Mouse (Mus musculus): ENCODE data around the gene Dlg1.

Dlg1 gene

DNA sequence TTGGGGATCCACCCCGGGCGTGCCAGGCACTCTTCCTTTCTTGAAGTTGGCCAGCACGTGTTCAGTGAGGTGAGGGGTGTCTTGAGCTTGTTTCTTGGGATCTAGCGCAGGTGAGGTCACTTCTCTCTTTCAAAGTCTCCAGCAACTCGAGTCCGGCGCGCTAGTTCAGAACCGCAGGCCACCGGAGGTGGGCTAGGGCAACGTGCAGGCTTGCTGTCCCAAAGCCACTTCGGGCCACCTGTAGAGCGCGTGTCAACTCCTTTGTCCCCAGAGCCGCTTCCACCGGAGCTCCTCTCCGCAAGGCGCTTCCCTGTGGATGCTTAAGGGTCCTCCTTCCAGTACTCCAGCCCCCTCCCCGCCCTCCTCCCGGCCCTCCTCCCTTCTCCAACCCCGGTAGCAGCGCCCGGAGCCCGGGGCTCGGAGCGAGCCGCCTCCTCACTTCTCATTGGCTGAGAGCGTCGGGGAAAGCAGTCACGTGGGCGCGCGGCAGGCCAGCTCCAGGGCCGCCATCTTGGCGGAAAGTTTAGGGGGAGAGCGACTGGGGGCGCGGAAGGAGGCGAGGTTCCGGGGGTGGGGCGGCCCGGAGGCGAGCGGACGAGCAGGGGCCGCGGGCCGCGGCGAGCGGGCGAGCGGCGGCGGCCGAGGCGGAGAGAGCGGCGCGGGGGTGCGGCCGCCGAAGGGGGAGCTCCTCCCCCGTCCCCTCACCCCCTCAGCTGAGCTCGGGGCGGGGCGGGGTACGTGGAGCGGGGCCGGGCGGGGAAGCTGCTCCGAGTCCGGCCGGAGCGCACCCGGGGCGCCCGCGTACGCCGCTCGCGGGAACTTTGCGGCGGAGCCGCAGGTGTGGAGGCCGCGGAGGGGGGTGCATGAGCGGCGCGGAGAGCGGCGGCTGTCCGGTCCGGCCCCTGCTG is at the start of gene Dlg1:
Dlg1 (plus strand) TSS at position 65 of the 908 bp plus-strand sequence.
- DNase-seq (ENCODE audit: low spot score) = peak; percentile 84

DNA sequence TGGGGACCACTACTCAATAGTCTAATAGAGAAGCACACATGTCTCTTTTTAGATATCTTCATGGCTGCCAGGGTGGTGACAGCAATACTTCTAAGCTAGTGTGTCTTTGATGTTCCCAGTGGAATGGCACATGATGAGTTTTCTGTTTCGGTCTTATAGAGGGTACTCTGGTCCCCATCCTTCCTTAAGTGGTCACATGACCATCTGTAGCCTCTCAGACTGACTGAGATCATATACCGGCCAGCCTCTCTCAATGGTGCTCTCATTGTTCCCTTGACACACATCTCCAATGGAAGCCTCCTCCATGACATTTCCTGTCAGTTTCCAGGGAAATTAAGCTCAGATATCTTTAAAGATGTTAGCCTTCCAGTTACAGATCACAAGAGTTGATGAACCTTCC is 46.9 kb upstream of the Dlg1 start:
- no peak for DNase-seq (ENCODE audit: low spot score)

DNA sequence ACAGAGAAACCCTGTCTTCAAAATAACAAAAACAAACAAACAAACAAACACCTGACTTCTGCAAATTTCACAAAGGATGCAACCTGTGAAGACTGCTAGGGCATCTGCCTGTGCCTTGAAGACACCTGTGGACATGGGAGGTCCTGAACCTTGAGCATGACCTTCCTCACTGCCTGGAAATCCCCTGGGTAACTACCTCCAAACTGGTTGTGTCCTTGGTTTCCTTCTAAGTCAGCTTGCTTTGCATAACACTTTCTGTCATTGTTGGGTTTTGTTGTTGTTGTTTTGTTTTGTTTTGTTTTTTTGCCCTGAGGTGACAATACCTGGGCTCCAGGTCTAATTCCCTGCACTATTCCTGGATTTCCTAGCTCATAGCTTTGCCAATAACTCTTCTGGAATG is 46.1 kb upstream of the Dlg1 start:
- DNase-seq (ENCODE audit: low spot score) = no peak

DNA sequence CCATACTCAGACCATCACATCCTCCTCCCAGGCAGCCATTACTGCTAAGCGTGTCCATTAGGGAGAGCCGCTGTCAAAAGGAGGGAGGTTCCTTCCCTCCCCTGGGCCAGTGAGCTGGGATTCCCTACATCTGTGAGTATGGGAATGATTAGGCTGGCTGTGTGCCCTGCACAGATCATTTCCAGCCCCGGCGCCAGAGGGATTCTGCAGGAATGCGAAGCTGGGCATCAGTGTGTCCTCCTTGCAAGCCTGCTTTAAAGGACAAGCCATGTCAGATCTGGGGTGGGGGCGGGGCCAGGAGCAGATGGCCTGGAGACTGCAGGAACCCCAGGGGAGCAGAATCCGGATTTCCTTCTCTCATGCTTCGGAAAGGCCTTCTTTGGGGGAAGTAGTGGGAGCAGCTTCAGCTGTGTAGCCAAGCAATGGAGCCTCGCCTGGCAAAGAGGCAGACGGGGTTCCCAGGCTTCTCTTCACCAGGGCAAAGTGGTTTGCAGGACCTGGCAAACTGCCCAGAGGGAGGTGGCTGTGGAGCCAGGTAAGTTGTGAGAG is 45.3 kb upstream of the Dlg1 start:
- DNase-seq (ENCODE audit: low spot score) = no peak

DNA sequence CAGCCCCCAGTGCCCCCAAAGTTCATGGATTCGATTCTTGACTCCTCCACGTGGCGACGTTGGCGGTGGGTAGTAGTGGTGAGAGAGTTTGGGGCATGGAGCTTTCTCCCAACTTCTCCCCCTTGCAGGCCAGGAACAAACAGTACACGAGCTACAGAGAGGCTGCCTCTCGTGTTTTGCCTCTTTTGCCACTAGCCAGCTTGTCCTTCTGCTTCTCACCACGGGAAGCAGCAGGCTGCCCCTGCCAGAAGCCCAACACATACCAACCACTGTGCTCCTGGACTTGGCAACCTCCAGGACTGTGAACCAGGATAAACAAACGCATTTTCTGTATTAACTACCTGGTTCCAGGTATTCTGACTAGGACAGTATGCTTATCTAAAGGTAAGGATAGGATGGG is 44.6 kb upstream of the Dlg1 start:
- DNase-seq (ENCODE audit: low spot score) = no peak

DNA sequence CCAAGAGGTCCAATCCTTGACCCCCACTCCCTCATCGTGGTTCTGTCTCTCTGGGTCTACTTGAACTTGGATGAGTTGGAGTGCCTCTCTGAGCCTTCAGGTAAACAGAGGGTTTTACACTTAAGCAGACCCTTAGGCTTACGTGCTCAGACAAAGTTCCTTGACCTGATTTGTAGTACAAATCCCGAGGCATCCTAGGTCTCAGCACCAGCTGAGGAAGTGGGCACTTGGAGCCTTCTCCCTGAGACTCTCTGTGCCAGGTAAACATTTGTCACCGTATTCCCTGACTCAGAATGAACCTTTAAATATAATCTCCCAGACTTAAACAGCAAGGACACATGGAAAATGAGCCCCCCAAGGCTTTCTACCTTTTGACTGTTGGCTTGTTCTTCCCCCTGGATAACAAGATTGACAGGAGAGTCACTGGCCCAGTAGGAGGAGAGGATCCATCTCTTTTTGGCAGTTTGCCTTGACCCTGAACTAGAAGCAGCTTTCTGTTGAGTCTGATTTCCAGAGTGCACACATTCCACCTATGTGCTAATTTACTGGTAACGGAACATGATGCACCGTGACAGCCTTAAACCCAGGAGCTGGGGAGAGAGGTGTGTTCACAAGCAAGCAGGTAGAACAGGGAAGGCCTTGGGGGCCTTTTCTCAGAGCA is 43.4 kb upstream of the Dlg1 start:
- no peak for DNase-seq (ENCODE audit: low spot score)

DNA sequence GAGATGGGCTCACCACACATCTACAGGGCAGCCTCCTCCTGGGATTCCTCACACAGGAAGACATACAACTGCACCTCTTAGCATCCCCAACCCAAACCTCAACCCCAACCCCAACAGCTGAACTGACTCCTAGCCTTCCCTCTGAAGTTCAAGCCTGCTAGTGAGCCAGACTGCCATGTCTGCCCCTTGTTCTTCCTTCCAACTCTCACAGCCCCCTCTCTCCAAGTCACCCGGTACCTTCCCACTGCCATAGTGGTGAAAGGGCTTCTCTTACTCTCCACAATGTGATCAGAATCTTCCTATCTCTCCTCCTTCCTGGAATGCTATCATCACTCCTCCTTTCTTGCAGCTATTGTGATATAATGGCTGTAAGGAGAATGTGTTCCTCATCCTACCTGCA is 40.9 kb upstream of the Dlg1 start:
- DNase-seq (ENCODE audit: low spot score) = no peak

DNA sequence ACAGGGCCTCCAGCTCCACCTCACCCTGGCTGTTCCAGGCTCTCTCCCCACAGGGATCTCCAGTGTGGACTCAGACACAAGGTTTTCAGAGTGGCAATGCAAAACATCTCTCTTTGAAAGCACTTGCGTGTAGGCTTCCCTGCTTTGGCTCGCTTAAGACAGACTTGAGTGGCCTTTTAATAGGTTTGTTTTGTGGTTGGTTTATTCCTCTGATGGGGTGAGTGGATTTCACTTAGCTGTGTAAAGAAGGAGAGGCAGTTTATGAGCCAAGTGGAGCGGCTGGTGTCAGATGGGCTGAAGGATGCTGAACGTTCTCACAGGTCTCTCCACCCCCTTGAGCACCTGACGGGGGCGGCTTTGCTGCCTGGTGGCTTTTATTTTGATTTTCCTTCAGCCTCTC is 40.1 kb upstream of the Dlg1 start:
- DNase-seq (ENCODE audit: low spot score) = no peak

DNA sequence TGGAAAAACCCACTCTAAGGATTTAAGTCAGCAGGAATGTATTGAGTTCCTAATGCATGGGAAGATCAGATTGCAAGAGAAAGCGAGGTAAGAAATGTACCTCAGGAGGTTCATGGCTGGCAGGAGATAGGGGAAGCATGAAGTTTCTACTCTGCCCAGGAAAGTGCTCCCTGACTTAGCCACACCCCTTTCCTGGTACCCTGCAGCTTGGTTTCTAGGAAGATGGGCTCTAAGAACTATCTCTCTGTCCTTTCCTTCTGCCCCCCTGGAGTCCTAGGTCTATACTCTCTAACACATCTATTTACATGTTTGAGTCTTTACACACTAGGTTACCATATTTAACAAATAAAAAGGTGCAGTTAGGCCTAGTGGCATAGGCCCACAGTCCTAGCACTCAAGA is 38.5 kb upstream of the Dlg1 start:
- DNase-seq (ENCODE audit: low spot score) = peak; percentile 74

DNA sequence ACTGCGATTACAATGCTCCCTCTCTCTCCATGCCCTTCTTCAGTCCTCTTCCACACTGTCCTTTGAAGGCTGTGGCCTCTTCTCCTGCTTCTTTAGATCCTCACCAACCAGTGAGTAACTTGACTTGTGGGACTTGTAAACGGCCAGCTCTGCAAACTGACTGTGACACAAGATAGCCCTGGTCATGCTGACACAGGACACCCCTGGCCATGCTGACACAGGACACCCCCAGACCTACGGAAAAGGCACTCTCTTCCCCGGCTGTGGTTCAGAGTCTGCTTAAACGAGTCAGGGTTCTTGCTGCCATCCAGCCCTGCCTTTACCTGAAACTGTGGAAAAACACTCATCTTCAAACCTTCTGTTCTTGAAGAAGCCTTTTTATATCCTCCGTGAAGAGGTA is 36.9 kb upstream of the Dlg1 start:
- DNase-seq (ENCODE audit: low spot score) = no peak

DNA sequence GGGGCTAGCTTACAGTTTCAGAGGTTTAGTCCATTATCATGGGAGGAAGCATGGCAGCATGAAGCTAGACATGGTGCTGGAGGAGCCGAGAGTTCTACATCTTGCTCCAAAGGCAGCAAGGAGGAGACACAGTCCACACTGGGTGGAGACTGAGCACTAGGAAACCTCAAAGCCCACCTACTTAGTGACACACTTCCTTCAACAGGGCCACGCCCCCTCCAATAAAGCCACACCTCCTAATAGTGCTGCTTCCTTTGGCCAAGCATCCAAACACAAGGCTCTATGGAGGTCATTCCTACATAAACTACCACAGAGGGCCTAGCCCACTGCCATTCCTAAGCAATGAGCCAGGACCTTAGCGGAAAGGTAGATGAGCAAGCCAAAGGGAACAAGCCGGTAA is 32.9 kb upstream of the Dlg1 start:
- no peak for DNase-seq (ENCODE audit: low spot score)

DNA sequence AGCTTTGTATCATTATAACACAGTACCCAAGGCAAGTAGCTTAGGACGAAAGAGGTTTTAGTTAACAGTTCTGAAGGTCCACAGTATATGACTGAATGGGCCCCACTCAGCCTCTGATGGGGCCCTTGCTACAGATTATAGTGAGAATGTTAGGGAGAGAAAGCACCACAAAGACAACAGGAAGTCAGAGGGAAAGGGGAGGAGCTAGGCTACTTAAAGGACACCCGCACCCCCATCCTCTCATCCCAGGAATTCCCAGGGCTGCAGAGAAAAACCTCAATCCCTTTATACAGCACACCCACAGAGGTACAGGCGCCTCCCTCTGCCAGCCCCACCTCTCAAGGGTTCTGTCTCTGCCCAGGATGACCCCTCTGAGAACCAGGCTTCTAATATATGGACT is 32.2 kb upstream of the Dlg1 start:
- no peak for DNase-seq (ENCODE audit: low spot score)

DNA sequence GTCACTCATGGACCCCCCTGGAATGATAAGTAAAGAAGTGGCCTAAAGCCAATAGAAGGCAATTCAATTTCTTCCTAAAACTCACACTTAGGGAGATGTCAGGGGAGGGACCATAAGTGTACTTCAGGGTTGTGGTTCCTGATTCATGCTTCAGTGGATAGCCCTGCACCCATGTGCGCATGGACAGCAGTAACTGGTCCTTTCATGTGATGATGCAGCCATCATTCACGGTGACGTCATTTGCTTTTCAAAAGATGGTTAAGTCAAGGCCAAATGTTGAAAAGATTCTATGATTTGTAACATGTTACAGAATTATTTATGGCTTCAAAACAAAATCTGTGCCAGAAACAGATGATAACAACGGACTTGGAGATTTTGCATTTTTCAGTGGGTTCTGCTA is 28.9 kb upstream of the Dlg1 start:
- no peak for DNase-seq (ENCODE audit: low spot score)

DNA sequence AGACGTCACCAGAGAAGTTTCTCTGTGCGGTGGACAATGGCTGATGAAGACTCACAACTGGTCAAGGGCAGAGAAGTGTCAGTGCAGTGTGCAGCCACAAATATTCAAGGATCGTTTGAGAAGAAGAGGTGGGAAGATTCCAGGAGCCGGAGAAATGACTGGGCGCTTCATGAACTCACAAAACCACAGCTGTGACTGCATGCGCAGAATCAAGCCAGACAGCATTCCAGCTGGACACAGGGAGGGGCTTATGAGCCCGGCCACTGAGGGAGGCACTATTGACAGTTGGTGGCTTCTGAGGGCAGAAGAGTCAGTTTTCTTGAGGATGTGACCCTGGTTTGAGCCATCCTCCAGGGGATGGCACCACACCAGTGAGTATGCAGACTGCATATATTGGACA is 24.9 kb upstream of the Dlg1 start:
- no peak for DNase-seq (ENCODE audit: low spot score)

DNA sequence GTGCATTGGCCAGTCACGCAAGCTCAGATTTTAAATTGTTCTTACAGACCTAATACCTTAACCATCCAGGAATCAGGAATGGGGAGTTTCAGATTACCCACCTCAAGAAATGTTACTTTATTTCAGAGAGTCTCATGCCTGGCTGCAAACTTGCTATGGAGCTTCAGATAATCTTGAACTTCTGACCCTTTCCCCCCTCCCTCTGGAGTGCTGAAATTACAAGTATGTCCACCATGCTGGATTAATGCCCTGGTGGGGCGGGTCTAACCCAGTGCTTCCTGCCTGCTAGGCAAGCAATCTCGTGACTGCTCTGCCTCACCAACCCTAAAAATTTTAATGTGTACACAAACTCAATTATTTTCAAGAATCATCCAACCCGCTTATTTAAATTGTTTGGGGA is 23.3 kb upstream of the Dlg1 start:
- no peak for DNase-seq (ENCODE audit: low spot score)

DNA sequence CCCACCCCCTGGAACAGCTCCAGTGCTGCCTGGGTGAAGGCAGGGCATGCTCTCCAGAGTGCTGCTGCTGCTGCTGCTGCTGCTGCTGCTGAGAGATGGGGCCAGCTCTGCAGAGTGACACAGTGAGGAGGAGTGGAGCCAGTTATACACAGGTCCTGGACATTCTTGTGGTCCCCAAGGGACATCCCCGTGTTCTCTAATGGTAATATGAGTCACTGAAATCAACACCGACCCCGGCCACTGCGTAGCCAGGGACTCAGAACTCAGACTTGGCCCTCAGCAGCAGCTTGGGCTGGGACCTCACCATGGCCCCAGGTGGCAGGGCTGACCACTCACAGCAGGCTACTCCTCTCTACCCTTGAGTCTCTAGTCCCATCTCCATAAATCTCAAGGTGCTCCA is 21.5 kb upstream of the Dlg1 start:
- DNase-seq (ENCODE audit: low spot score) = no peak

DNA sequence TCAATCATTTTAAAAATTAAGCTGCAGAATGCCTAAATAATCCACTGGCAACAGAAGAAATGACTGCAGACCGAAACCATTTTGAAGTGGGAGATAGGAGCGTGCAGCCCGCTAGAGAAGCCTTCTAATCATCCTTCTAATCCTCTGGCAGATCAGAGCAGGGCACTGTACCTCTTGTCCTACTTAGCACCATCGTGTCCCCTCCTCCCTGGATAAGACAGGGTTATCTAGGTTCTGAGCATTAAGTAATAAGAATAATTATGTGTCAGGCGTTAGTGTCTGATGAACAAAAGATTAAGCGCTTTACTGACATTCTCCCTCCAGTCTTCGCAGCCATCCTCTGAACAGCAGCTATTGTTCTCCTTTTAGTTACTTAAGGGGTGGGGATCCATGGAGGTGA is 16.0 kb upstream of the Dlg1 start:
- DNase-seq (ENCODE audit: low spot score) = no peak

DNA sequence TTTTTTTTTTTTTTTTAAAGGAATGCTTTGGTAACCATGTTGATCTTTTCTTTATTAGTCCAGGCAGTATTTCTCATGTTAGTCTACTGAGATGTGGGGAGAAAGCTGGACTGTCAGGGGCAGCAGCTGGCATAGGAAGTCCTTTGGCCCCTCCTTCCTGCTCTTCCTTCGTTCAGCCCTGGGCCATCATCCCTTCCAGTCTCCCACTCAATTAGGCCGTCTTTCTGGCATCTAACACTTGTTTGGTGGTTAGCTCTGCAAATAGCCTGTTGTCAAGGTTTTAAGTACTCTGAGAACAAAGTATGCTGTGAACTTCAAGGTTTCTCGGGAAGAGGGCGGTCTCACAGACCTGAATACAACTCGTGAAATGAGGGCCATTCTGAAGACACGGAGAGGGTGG is 12.5 kb upstream of the Dlg1 start:
- no peak for DNase-seq (ENCODE audit: low spot score)

DNA sequence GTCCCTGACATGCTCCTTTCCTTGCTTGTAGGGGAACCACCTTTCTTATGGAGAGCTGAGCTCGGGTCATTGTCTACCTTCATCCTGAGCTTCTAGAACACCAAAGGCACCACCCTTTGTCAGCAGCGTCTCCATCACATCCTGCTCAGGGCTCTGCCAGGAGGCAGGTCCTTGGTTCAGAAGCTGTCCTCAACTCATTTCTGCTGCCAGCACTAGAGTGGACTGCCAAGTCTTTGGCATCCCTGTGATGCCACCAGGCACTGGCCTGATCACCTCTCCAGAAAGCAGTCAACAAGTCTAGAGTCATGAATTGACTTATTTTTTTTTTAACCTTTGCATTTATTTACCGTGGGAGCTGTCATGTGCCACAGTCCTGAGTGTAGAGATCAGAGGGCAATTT is 11.7 kb upstream of the Dlg1 start:
- DNase-seq (ENCODE audit: low spot score) = no peak

DNA sequence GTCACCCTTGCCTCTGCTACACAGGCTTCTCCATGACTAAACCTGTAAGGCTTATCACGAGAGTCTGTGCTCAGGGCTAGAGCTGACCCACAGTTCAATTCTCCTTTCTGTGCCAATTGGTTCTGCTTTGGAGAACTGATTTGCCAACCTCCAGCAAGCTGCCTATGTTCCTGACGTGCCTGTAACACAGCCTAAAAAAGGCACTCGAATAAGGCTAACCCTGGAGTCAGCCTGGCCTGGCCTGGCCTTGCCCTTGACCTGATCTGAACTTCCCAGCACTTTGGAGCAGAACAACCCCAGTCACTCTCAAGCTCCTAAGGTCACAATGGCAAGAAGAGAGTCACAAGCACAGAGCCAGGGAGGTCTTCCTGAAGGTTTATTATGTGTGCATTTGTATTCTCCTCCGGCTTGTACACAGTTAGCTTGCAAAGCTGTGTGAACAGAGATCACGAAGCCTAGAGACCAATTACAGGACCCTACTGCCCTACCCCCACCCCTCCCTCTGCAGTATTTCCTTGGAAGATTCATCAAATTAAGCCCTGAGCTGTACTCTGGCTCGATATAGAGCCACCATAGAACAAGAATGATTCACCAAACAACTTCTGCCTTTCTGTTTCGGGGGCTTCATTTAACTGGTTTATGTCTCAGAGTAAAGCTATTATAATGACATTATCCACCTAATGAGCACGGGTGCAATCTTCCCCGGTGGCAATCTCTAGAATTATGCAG is 11.0 kb upstream of the Dlg1 start:
- DNase-seq (ENCODE audit: low spot score) = no peak

DNA sequence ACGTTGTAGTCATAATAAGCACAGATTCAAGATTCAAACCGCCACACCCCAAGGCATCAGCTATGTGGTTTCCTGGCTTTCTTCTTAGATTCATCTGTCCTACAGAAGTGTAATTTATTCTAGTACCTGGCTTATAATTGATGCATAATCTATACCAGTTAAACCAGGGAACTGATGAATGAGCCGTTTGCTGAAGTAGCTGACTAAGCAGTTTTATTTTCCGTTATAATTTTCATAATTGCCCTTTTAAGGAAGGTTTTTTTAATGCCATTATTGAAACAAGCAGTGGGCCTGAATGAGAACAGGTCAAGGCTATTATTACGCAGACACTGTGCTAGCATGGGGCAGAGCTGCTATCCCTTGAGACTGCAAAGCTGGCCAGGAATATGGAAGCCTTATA is 9.6 kb upstream of the Dlg1 start:
- no peak for DNase-seq (ENCODE audit: low spot score)

DNA sequence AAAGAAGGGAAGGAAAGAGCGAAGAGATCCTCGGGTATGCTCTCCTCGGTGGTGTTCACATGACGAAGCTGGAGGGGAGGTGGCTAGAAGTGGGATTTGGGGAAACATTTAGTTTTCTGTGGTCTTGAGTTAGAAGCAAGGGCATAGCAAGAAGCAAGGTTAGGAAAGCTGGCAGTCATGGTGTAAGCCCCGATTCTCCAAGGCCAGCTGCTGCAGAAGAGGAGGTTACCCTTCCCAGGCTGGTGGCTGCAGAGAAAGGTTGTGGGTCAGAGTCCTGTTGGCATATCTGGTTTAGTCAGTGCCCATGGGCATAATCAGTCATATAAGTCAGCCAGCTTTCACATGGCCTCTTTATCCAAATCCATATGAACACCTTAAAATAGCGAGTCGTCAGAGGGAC is 9.2 kb upstream of the Dlg1 start:
- DNase-seq (ENCODE audit: low spot score) = no peak

DNA sequence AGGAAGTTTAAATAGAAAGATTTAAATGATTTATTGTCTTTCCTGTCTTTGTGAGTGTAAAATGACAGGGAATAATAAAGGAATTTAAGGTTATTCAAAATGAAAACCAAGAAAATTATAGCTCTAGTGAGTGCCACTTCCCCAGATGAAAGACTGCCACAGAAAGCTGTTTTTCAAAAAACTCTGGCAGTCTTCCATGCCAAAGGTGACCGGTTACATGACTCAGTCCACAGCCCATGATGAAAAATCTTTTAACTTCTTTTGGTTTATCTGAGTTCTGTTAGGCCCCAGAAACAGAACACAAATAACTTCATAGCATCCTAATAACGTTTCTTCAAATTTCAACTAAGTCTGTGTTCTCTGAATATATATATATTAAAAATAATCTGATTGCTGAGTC is 7.7 kb upstream of the Dlg1 start:
- no peak for DNase-seq (ENCODE audit: low spot score)

All from c-Kit-positive CD71-positive TER-119-positive erythroid progenitor cells, embryonic 14.5 days (primary cell).